Mouse (Mus musculus) spleen, adult 2 months (tissue): ENCODE data around the gene Bcl2.

Experiments
- CTCF ChIP-seq: fragments of 200-500 bp; IDR thresholded peaks from 2 replicates; pipeline ENCODE4 v1.5.1; 2011; ENCODE audit warnings: mild to moderate bottlenecking, inconsistent platforms; ENCODE audit not compliant: insufficient read depth, insufficient read length, insufficient replicate concordance; ENCODE audit errors: extremely low read depth
- POLR2A ChIP-seq: fragments of 200-500 bp; IDR thresholded peaks from 2 replicates; pipeline ENCODE4 v1.6.1; 2011; ENCODE audit warnings: low read depth, low read length, inconsistent platforms

DNA sequence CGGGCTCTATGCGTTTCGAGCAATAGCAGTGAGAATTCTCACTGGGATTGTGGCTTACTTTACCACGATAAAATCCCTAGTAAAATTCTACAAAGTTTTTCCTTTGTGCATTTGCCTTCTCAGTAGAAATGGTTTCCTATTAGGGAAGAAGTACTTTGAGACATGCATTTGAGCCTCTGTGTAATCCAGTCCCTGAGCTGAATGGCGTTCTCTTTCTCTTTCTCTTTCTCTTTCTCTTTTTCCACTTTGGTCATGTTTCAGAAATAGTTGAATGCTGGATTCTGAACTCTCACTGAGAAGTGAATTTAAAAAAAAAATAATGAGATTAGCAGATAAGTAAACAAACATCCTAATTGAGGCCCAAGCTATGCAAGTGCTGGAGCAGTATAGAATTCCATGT lies 191.1 kb downstream of the Bcl2 start:
- TF ChIP-seq CTCF (no peak), POLR2A (no peak)
